Comparison of ENCODE assay signal across 9 mouse cellular contexts in genomic region chr12:84873434-84873833, GRCm38 (mm10). TPM values are rescaled to one million over a fixed set of nuclear protein-coding genes. Genes with fewer than 3 reads are reported as not detected.
DNase-seq lines count a peak whose midpoint lies in the region; ATAC-seq and TF ChIP-seq lines count a peak whose summit lies in the region.
"Had no signal": no experiment of that assay in that cellular context is flagged by ENCODE, and none has a peak within 500 bp of the region (broad histone marks: within the 10 kb centered on the region; RNA-seq: fewer than 3 reads in every experiment).

No protein-coding gene starts in this region.

- peak; percentile 39 for TF ChIP-seq CTCF in ES-Bruce4 (IDR thresholded peaks at IDR 0.05; ENCODE audit: low read depth, low read length)

- no peaks in the 10 kb centered on the region for H3K9me3 ChIP-seq in ES-Bruce4 (replicated peaks; ENCODE audit: control insufficient read depth, insufficient read depth, low read length, poor library complexity, severe bottlenecking)
- H3K9me3 ChIP-seq in embryonic facial prominence, embryonic 14.5 days (ENCODE audit: control insufficient read depth, low read length): no peaks in the 10 kb centered on the region

- H3K9ac ChIP-seq in ES-Bruce4 (ENCODE audit: low read depth, poor library complexity, severe bottlenecking): no peak overlapping the region
- H3K9ac ChIP-seq in embryonic facial prominence, embryonic 14.5 days (ENCODE audit: low read depth, low read length): no peak overlapping the region

- DNase-seq in kidney, adult 9 months: peak; percentile 20
- DNase-seq in kidney, postnatal 4 days: no peak
- peak; percentile 52 for DNase-seq in A20 (ENCODE audit: low read depth, low spot score)
- no peak for DNase-seq in embryonic facial prominence, embryonic 14.5 days (ENCODE audit: low spot score)
- DNase-seq in ovary, postnatal 14 days (ENCODE audit: low spot score): no peak
- DNase-seq in spleen, postnatal 36 days (ENCODE audit: low spot score in 2 of 2): no peak
- no peak for DNase-seq in adrenal gland, postnatal 14 days

- H3K36me3 ChIP-seq in ES-Bruce4 (ENCODE audit: control insufficient read depth, insufficient read depth, low read length, poor library complexity, severe bottlenecking): no peaks in the 10 kb centered on the region
- H3K36me3 ChIP-seq in embryonic facial prominence, embryonic 14.5 days (ENCODE audit: control insufficient read depth, insufficient read depth, low read length): no peaks in the 10 kb centered on the region

- H3K27me3 ChIP-seq in ES-Bruce4 (ENCODE audit: control insufficient read depth, insufficient read depth, low read length, poor library complexity, severe bottlenecking): peaks cover 6% of the 10 kb centered on the region; the same call in 1 of the 2 replicates
- H3K27me3 ChIP-seq in embryonic facial prominence, embryonic 14.5 days (replicated peaks; ENCODE audit: control insufficient read depth, insufficient read depth, low read length): peaks cover 50% of the 10 kb centered on the region

- TF ChIP-seq EP300 in ES-Bruce4 (IDR thresholded peaks at IDR 0.05; ENCODE audit: insufficient read depth, low read depth, low read length): no peak

- H3K4me3 ChIP-seq in ES-Bruce4 (ENCODE audit: low read depth, low read length): no peak overlapping the region
- H3K4me3 ChIP-seq in embryonic facial prominence, embryonic 14.5 days (ENCODE audit: low read depth, low read length): 0 out of 2 replicates have a peak overlapping the region, but pooled peaks have one; percentile 2

- WGBS in embryonic facial prominence, embryonic 14.5 days: 1% methylated on average over 3 of the region's 3 CpGs

- H3K27ac ChIP-seq in ES-Bruce4 (ENCODE audit: insufficient read depth, low read length): no peak overlapping the region
- no peak overlapping the region for H3K27ac ChIP-seq in embryonic facial prominence, embryonic 14.5 days (replicated peaks; ENCODE audit: low read depth, low read length)

- no peak for ATAC-seq in embryonic facial prominence, embryonic 14.5 days (ENCODE audit: low read depth)

- no peak overlapping the region for H3K4me2 ChIP-seq in embryonic facial prominence, embryonic 14.5 days (ENCODE audit: low read depth, low read length)

- no peak for TF ChIP-seq POLR2A in ES-Bruce4 (IDR thresholded peaks at IDR 0.05; ENCODE audit: insufficient read depth, low read length)

- H3K4me1 ChIP-seq in ES-Bruce4 (ENCODE audit: control insufficient read depth, insufficient read depth, low read length): no peaks in the 10 kb centered on the region
- H3K4me1 ChIP-seq in embryonic facial prominence, embryonic 14.5 days (ENCODE audit: control insufficient read depth, insufficient read depth, low read length): no peaks in the 10 kb centered on the region; the same call in 1 of the 2 replicates

RNA-seq across cellular contexts. Expression of gene Ltbp2, which starts 2.9 kb away (rescaled TPM):
- polyA plus RNA-seq in ES-Bruce4 (2011; ENCODE audit: insufficient read depth, insufficient read length, low read depth, missing spikeins): 1.9 and 2.7 TPM in 2 replicates
- 9.2 and 11.2 TPM in 2 replicates for polyA plus RNA-seq in embryonic facial prominence, embryonic 14.5 days (2014; fragmentation: Nextera tagmentation; extraction: Ambion mirVana)
- 11.9 and 12.4 TPM in 2 replicates for total RNA-seq in adrenal gland, postnatal 14 days (2021)
- total RNA-seq: granulocyte monocyte progenitor cell, adult 5-6 weeks had no signal

Comparison
In these comparisons a context has a peak if more than half of its experiments do, and no peak if none do; other contexts are left out.
1. DNase-seq: peak in kidney, adult 9 months (single experiment) and A20 (single experiment); none in kidney, postnatal 4 days (0 of 2), embryonic facial prominence, embryonic 14.5 days (single experiment), ovary, postnatal 14 days (single experiment), spleen, postnatal 36 days (0 of 2) and adrenal gland, postnatal 14 days (single experiment).